Mouse (Mus musculus) limb, embryonic 14.5 days (tissue): ENCODE measurements around the gene Pex16. TPM values are rescaled to one million over a fixed set of nuclear protein-coding genes. Genes with fewer than 3 reads are reported as not detected.

Source experiments
- ATAC-seq: fragments of 200-750 bp; cut with Nextera tagmentation; 2 replicates; pipeline ENCODE4 v1.8.0; 2017; ENCODE audit warnings: low read depth, moderate number of reproducible peaks, moderate TSS enrichment; ENCODE audit not compliant: low FRiP score
- DNase-seq: peaks from one replicate; pipeline ENCODE4 v3.0.0-alpha.2; 2015; ENCODE audit warnings: low spot score
- H3K27ac ChIP-seq: fragments of 300-500 bp; sonication (generic); replicated peaks from 2 replicates; pipeline ENCODE4 v1.5.1; 2014; ENCODE audit warnings: low read depth, mild to moderate bottlenecking, low read length, moderate library complexity, mixed read lengths
- H3K27me3 ChIP-seq: fragments of 300-500 bp; sonication (generic); 2 replicates; pipeline ENCODE4 v1.6.1; 2014; ENCODE audit warnings: low read length, mixed read lengths; ENCODE audit not compliant: control insufficient read depth, insufficient read depth
- H3K36me3 ChIP-seq: fragments of 300-500 bp; sonication (generic); 2 replicates; pipeline ENCODE4 v1.6.1; 2014; ENCODE audit warnings: mild to moderate bottlenecking, low read length, moderate library complexity, mixed read lengths; ENCODE audit not compliant: control insufficient read depth, insufficient read depth
- H3K4me1 ChIP-seq: fragments of 300-500 bp; sonication (generic); 2 replicates; pipeline ENCODE4 v1.6.1; 2014; ENCODE audit warnings: antibody characterized with exemption, low read length, mixed read lengths; ENCODE audit not compliant: control insufficient read depth, insufficient read depth
- H3K4me2 ChIP-seq: fragments of 300-500 bp; sonication (generic); replicated peaks from 2 replicates; pipeline ENCODE4 v1.6.1; 2014; ENCODE audit warnings: low read depth, mild to moderate bottlenecking, low read length, moderate library complexity; ENCODE audit not compliant: severe bottlenecking
- H3K4me3 ChIP-seq: fragments of 300-500 bp; sonication (generic); replicated peaks from 2 replicates; pipeline ENCODE4 v1.5.1; 2014; ENCODE audit warnings: low read length
- H3K9ac ChIP-seq: fragments of 300-500 bp; sonication (generic); 2 replicates; pipeline ENCODE4 v1.6.1; 2014; ENCODE audit warnings: mild to moderate bottlenecking, low read depth, low read length, moderate library complexity; ENCODE audit not compliant: severe bottlenecking
- H3K9me3 ChIP-seq: fragments of 300-500 bp; sonication (generic); 2 replicates; pipeline ENCODE4 v1.6.1; 2016; ENCODE audit warnings: low read length; ENCODE audit not compliant: control insufficient read depth
- POLR2A ChIP-seq: fragments of 200-500 bp; IDR thresholded peaks from 2 replicates; pipeline ENCODE4 v1.8.0; 2012; ENCODE audit warnings: inconsistent platforms, mild to moderate bottlenecking, moderate library complexity, borderline replicate concordance; ENCODE audit not compliant: insufficient read depth, insufficient read length; ENCODE audit errors: extremely low read depth
- WGBS: fragments of 180-500 bp; shearing (Covaris S2); extraction: QIAGEN DNeasy Blood & Tissue Kit; methylation state at CpG from one replicate; pipeline ENCODE4 v1.1.7; 2014; 5-methylcytosine and 5-hydroxymethylcytosine counted together
- polyA plus RNA-seq, 2 experiments: library from polyadenylated mRNA; depleted of rRNA in 1 of 2; stranded (reverse) in 1 of 2; unstranded in 1 of 2; fragments of >200 nt; fragmentation: Nextera tagmentation in 1 of 2; extraction: Ambion mirVana in 1 of 2; gene quantifications; 2 replicates each; pipeline versions ENCODE4 v1.2.1 to v1.2.3; 2012 to 2014

The Pex16 gene
- polyA plus RNA-seq, 2 experiments: 22.3 to 26.4 TPM

DNA sequence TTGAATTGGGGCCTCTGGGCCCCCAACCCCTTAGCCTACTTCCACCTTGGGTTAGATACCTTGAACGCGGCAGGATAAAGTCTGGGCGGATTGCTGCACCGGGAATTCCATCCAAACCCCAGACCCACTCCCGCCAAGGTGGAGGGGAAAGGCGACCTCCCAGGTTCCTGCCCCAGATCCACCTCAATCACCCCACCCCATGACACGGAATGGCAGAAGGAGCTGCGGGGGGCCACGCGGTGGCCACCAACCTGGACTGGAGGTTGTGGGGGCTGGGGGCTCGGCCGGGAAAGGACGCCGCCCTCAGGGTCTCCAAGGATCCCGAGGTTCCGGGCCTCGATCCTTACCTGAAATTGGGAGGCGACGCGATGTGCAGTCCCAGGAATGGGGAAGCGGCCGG, 26.2 kb downstream of the Pex16 start:
- no peak for ATAC-seq
- no peak for TF ChIP-seq POLR2A
- Histone ChIP-seq H3K9ac (peak overlapping the region; percentile 68), H3K4me3 (peak overlapping the region; percentile 55), H3K27me3 (peaks cover 7% of the 10 kb centered on the region), H3K4me1 (peaks cover 4% of the 10 kb centered on the region; the same call in 1 of the 2 replicates), H3K9me3 (no peaks in the 10 kb centered on the region), H3K27ac (no peak overlapping the region), H3K4me2 (peak overlapping the region; percentile 92), H3K36me3 (peaks cover 18% of the 10 kb centered on the region)
- no peak for DNase-seq
- WGBS: 1% methylated on average over 21 of the region's 22 CpGs

DNA sequence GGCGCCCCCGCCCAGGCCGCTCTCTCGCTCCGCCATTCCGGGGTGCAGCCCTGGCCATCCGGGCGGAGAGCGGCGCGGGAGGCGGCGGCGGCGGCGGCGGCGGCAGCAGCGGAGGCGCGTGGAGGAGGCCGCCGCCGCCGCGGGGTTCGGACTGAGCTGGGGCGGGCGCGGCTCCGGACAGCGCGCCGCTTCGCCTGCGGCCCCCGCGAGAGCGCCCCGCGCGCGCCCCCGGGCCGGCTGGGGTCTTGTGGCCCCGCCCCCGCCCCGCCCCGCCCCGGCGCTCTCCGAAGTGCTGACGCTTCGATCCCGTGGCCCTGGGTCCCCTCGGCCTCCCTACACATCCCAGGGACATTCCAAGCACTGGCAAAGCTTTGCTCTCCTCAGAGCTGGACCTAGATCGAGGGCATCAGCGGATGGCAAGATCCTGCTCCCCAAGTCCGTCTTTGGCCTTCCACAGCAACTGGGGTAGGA, 26.6 kb downstream of the Pex16 start, which contains the start of gene Mapk8ip1:
Mapk8ip1 (minus strand) TSS at position 173 of the 471 bp plus-strand sequence.
- 4% methylated on average over 23 of the region's 59 CpGs for WGBS
- H3K27ac ChIP-seq: no peak within 1 kb of the TSS
- no peaks in the 10 kb centered on the region for H3K9me3 ChIP-seq
- H3K4me3 ChIP-seq: peak within 1 kb of the TSS; percentile 55
- peaks cover 22% of the 10 kb centered on the region for H3K36me3 ChIP-seq
- no peak for TF ChIP-seq POLR2A
- peak within 1 kb of the TSS; percentile 92 for H3K4me2 ChIP-seq
- peak within 1 kb of the TSS; percentile 68 for H3K9ac ChIP-seq
- ATAC-seq (peak; percentile 78), DNase-seq (peak; percentile 13)
- H3K4me1 ChIP-seq: peaks cover 4% of the 10 kb centered on the region; the same call in 1 of the 2 replicates
- peaks cover 7% of the 10 kb centered on the region for H3K27me3 ChIP-seq

DNA sequence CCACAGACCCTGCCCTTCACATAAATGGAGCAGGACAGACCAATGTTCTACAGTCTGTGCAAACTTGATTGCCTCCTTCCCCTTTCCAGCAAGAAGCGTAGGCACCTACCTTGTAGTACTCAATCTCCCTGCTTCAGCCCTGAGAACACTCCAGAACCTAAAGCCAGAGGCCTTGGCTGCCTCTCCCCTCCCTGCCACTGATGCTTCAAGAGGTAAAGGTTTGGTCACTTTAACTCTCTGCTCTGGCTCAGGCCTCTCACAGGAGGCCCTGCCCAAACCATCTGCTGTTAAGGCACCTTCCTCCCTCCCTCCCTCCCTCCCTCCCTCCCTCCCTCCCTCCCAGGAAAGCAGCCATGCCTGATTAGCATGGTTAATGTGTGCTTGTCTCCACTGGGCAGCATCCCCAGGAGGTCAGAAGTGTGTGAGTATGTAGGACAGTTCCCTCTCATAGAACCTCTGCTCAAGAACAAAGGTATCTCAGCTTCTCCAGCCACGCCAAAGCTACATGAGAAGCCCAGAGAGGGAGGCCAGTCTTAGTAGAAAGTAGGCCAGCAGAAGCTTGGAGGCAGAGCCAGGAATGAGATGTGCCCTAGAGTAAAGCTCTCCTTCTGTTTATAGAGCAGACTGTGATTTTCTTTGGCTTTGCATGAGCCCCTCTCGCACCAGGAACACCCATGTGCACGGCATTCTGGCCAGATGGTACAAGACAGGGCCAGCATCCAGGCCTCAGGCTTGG, 28.3 kb downstream of the Pex16 start:
- no peak overlapping the region for H3K9ac ChIP-seq
- ATAC-seq: no peak
- H3K27me3 ChIP-seq: peaks cover 7% of the 10 kb centered on the region
- peaks cover 36% of the 10 kb centered on the region for H3K36me3 ChIP-seq
- WGBS: 75% methylated on average over 4 of the region's 4 CpGs
- no peak overlapping the region for H3K4me3 ChIP-seq
- no peak overlapping the region for H3K27ac ChIP-seq
- H3K4me1 ChIP-seq: peaks cover 4% of the 10 kb centered on the region; the same call in 1 of the 2 replicates
- no peaks in the 10 kb centered on the region for H3K9me3 ChIP-seq
- TF ChIP-seq POLR2A: no peak
- no peak overlapping the region for H3K4me2 ChIP-seq
- no peak for DNase-seq

DNA sequence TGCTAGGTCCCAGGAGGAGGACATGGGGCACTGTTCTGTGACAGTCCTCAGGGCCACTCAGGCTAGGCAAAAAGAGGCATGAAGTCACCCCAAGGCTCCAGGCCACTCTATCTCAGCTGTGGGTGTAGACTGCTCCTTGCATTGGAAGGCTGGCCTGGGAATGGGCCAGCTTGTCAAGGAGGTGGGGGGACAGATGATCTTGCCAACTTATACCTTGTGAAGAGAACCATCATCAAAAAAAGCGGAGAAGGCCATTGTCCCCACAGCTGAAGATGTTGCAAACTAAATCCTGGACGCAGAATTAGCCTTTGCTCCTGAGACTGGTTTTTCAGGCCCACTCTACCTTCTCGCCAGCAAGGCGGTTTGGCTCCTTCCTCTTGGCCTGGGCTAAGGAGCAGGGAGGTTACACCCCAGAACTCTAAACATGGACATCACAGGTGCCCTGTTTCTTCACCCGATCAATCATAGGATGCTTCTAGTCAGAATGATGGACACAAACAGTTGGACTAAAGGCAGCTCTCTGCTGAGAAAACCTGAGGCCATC, 29.4 kb downstream of the Pex16 start:
- peaks cover 47% of the 10 kb centered on the region for H3K36me3 ChIP-seq

DNA sequence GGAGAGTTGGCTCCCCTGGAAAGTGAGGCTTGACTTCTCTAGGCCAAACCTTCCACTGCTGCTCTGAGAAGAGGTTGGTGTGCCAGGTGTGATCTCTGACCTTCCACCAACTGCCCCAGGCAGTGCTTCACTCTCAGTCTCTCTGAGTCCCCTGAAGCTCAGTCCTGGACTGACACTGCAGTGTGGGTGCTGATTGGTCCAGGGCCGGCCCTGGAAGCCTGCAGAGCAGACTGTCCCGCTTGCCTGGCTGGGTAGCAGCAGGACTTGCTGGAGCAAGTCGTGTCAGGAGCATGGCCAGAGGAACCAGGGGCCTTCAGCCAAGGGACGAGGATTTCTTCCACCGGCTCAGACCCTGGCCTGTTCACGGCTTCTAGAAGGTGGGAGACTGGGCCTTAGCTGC, 30.3 kb downstream of the Pex16 start:
- Histone ChIP-seq H3K27me3 (peaks cover 7% of the 10 kb centered on the region), H3K4me1 (peaks cover 4% of the 10 kb centered on the region; the same call in 1 of the 2 replicates), H3K27ac (no peak overlapping the region), H3K36me3 (peaks cover 56% of the 10 kb centered on the region), H3K4me2 (no peak overlapping the region), H3K9me3 (no peaks in the 10 kb centered on the region), H3K4me3 (no peak overlapping the region), H3K9ac (no peak overlapping the region)
- 78% methylated on average over 6 of the region's 6 CpGs for WGBS
- DNase-seq: no peak
- no peak for ATAC-seq
- TF ChIP-seq POLR2A: no peak

More for the DNA sequence above, 29.4 kb downstream of the Pex16 start:
- Histone ChIP-seq H3K27ac (no peak overlapping the region), H3K9me3 (no peaks in the 10 kb centered on the region), H3K4me2 (no peak overlapping the region), H3K9ac (no peak overlapping the region), H3K27me3 (peaks cover 7% of the 10 kb centered on the region), H3K4me3 (no peak overlapping the region), H3K4me1 (peaks cover 4% of the 10 kb centered on the region; the same call in 1 of the 2 replicates)
- 95% methylated on average over 5 of the region's 5 CpGs for WGBS
- TF ChIP-seq POLR2A: no peak
- ATAC-seq (no peak), DNase-seq (no peak)
